Mouse (Mus musculus) forebrain, embryonic 13.5 days (tissue): ENCODE data around the gene Zfp423. TPM values are rescaled to one million over a fixed set of nuclear protein-coding genes. Genes with fewer than 3 reads are reported as not detected.
A peak's percentile ranks its signal among the peaks of the same experiment; 100 is the strongest.
"Not testable (repeated sequence)": the region's sequence is repeated elsewhere in the genome, so short reads cannot be mapped to it uniquely, and the experiment has no call there.

Source experiments
- ATAC-seq: fragments of 200-750 bp; cut with Nextera tagmentation; 2 replicates; pipeline ENCODE4 v1.8.0; 2017
- H3K27ac ChIP-seq: fragments of 300-500 bp; sonication (generic); 2 replicates; pipeline ENCODE4 v1.5.1; 2015; ENCODE audit warnings: inconsistent platforms, mild to moderate bottlenecking, moderate library complexity
- H3K27me3 ChIP-seq: fragments of 300-500 bp; sonication (generic); 2 replicates; pipeline ENCODE4 v1.6.1; 2015; ENCODE audit warnings: mild to moderate bottlenecking, inconsistent platforms
- H3K36me3 ChIP-seq: fragments of 300-500 bp; sonication (generic); 2 replicates; pipeline ENCODE4 v1.6.1; 2015; ENCODE audit warnings: mild to moderate bottlenecking, inconsistent platforms; ENCODE audit not compliant: poor library complexity, severe bottlenecking
- H3K4me1 ChIP-seq: fragments of 300-500 bp; sonication (generic); 2 replicates; pipeline ENCODE4 v1.6.1; 2015; ENCODE audit warnings: inconsistent platforms
- H3K4me2 ChIP-seq: fragments of 300-500 bp; sonication (generic); 2 replicates; pipeline ENCODE4 v1.6.1; 2015; ENCODE audit warnings: inconsistent platforms, mild to moderate bottlenecking, moderate library complexity
- H3K4me3 ChIP-seq: fragments of 300-500 bp; sonication (generic); 2 replicates; pipeline ENCODE4 v1.5.1; 2015; ENCODE audit warnings: mild to moderate bottlenecking, inconsistent platforms
- H3K9ac ChIP-seq: fragments of 300-500 bp; sonication (generic); 2 replicates; pipeline ENCODE4 v1.6.1; 2015; ENCODE audit warnings: mild to moderate bottlenecking, inconsistent platforms
- H3K9me3 ChIP-seq: fragments of 300-500 bp; sonication (generic); replicated peaks from 2 replicates; pipeline ENCODE4 v1.6.1; 2016; ENCODE audit warnings: inconsistent platforms
- WGBS: fragments of 180-500 bp; shearing (Covaris S2); methylation state at CpG from one replicate; pipeline ENCODE4 v1.1.7; 2015; 5-methylcytosine and 5-hydroxymethylcytosine counted together
- polyA plus RNA-seq: library from polyadenylated mRNA; unstranded; fragments of >200 nt; fragmentation: Nextera tagmentation; extraction: Ambion mirVana; gene quantifications from 2 replicates; pipeline ENCODE4 v1.2.1, GENCODE M21; 2015

The Zfp423 gene
- polyA plus RNA-seq, 1 experiment from 2014 or later, result 23.2 TPM

DNA sequence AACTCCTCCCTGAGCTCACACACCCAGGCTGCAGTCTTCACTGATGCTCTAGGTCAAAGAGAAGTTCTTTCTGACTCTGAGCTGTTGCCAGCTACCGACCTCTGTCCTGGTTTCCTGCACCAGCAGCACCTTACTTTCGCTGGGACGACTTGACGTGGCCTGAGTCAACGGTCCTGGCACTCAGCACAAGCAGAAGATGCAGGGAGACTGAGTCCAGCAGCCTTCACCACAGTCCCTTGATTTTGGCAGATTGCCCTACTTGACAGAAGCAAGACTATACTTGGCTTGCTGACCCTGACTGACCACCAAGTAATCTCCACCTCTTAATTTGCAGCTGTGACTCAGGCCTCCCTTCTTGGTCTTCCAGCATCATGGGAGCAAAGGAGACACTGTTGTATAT, 110.6 kb downstream of the Zfp423 start:
- Histone ChIP-seq H3K4me2 (no peak overlapping the region), H3K9me3 (no peaks in the 10 kb centered on the region), H3K36me3 (no peaks in the 10 kb centered on the region), H3K9ac (no peak overlapping the region), H3K4me1 (peaks cover 5% of the 10 kb centered on the region; the same call in 1 of the 2 replicates), H3K27ac (no peak overlapping the region), H3K4me3 (no peak overlapping the region), H3K27me3 (no peaks in the 10 kb centered on the region)
- ATAC-seq, result no peak
- WGBS, result 96% methylated on average over 5 of the region's 5 CpGs

DNA sequence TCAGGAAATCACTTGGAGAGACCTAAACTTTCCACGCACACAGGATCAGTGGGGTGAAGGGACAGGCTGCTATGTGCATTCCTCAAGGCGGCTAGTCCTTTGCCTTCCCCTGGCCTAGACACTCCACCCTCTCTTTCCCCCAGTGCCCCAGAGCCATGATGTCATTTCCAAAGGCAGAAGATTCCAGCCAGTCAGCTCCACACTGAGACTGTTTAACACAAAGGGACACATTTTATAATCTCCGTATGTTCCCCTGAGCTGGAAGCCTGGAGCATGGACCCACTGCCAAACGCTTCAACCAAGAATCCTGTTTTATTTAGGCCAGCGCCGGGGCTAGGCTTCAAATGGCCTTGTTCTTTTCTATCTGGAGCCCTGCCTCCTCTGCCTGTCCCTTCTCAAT, 111.6 kb downstream of the Zfp423 start:
- ATAC-seq, result no peak
- H3K4me2 ChIP-seq, result no peak overlapping the region
- no peak overlapping the region for H3K4me3 ChIP-seq
- no peaks in the 10 kb centered on the region for H3K36me3 ChIP-seq
- H3K4me1 ChIP-seq, result peaks cover 5% of the 10 kb centered on the region; the same call in 1 of the 2 replicates
- H3K27ac ChIP-seq, result peak overlapping the region; percentile 27
- WGBS, result 72% methylated on average over 6 of the region's 6 CpGs
- no peaks in the 10 kb centered on the region for H3K9me3 ChIP-seq
- H3K27me3 ChIP-seq, result no peaks in the 10 kb centered on the region
- H3K9ac ChIP-seq, result no peak overlapping the region

DNA sequence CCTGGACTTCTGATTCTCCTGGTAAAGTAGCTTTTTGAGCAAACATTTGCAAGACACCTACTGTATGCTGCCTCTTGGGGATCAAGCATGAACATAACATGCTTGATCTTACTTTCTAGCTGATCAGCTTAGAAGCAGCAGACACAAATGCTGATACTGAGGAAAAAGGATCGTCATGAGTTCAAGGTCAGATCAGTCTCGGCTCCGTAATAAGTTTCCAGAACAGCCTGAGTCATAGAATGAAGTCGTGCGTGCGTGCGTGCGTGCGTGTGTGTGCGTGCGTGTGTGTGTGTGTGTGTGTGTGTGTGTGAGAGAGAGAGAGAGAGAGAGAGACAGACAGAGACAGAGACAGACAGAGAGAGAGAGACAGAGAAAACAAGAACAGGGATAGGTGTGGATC, 117.3 kb downstream of the Zfp423 start:
- H3K9me3 ChIP-seq, H3K27me3 ChIP-seq, H3K9ac ChIP-seq, H3K4me2 ChIP-seq, H3K4me3 ChIP-seq, ATAC-seq, H3K36me3 ChIP-seq, H3K27ac ChIP-seq: not testable (repeated sequence)
- H3K4me1 ChIP-seq, result peaks cover 27% of the 10 kb centered on the region
- WGBS, result 77% methylated on average over 11 of the region's 11 CpGs

DNA sequence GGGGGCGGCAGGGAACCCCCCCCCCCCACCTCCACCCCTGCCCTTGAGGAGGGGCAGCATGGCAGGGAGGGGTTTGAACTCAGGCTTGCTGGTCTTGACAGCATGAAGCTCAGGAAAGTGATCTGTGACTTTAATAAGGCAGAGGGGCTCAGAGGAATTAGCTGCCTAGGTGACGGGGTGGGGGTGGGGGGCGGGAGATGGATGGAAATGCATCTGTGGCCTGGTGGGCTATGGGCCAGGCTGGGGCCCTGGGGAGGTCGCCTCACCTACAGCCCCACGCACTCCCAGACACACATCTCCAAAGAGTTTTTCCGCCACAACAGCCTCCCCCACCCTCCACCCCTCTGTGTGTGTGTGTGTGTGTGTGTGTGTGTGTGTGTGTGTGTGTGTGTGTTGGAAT, 122.1 kb downstream of the Zfp423 start:
- no peak for ATAC-seq
- H3K4me3 ChIP-seq, result peak overlapping the region; percentile 6; the same call in 1 of the 2 replicates
- no peaks in the 10 kb centered on the region for H3K27me3 ChIP-seq
- H3K9ac ChIP-seq, result peak overlapping the region; percentile 37
- H3K4me1 ChIP-seq, result peaks cover 71% of the 10 kb centered on the region
- peak overlapping the region; percentile 93 for H3K27ac ChIP-seq
- WGBS, result 14% methylated on average over 6 of the region's 6 CpGs
- no peaks in the 10 kb centered on the region for H3K36me3 ChIP-seq
- peak overlapping the region; percentile 50 for H3K4me2 ChIP-seq
- no peaks in the 10 kb centered on the region for H3K9me3 ChIP-seq

DNA sequence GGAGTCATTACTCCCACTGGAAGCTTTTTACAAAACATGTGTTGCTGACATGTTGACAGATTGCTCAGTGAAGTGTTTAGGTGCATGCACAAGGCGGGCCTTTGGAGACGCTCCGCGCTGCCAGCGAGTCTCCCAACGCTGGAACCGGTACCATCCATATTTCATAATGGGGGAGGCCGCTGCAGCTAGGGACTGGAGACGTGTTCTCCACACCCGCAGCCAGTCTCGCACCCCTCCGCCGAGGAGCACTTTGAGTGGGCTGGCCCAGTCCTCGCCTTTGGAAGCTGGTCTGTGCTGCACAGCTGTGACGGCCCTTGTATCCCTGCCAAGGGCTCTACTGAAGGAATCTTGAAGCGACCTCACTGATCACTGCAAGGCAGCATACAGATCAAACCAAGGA, 122.5 kb downstream of the Zfp423 start:
- peak; percentile 92 for ATAC-seq
- peak overlapping the region; percentile 50 for H3K4me2 ChIP-seq
- no peaks in the 10 kb centered on the region for H3K27me3 ChIP-seq
- H3K27ac ChIP-seq, result peak overlapping the region; percentile 93
- H3K4me3 ChIP-seq, result peak overlapping the region; percentile 6; the same call in 1 of the 2 replicates
- H3K4me1 ChIP-seq, result peaks cover 72% of the 10 kb centered on the region
- peak overlapping the region; percentile 37 for H3K9ac ChIP-seq
- no peaks in the 10 kb centered on the region for H3K9me3 ChIP-seq
- H3K36me3 ChIP-seq, result no peaks in the 10 kb centered on the region
- WGBS, result under 1% methylated on average over 16 of the region's 16 CpGs

DNA sequence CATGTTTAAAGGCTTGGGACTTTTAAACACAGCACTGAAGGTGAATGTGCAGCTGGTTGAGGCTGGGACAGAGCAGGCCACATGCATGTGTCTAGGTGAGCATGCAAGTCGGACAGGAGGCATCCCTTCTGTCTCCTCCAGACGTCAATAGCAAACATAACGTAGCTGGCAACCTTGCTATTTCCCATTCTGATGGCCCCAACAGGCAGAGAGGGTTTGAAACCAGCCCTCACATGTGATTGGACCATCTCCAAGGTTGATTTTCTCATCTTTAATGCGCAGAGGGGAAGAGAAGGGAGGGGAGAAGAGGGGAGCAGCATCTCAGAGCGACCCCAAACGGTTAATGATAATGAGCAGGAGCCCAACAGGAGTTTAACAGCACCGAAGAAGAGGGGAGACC, 123.5 kb downstream of the Zfp423 start:
- Histone ChIP-seq H3K4me2 (peak overlapping the region; percentile 50), H3K27ac (peak overlapping the region; percentile 93), H3K9me3 (no peaks in the 10 kb centered on the region), H3K4me1 (peaks cover 77% of the 10 kb centered on the region), H3K4me3 (no peak overlapping the region), H3K9ac (no peak overlapping the region; the same call in 1 of the 2 replicates), H3K36me3 (no peaks in the 10 kb centered on the region), H3K27me3 (no peaks in the 10 kb centered on the region)
- no peak for ATAC-seq
- 1% methylated on average over 7 of the region's 7 CpGs for WGBS

DNA sequence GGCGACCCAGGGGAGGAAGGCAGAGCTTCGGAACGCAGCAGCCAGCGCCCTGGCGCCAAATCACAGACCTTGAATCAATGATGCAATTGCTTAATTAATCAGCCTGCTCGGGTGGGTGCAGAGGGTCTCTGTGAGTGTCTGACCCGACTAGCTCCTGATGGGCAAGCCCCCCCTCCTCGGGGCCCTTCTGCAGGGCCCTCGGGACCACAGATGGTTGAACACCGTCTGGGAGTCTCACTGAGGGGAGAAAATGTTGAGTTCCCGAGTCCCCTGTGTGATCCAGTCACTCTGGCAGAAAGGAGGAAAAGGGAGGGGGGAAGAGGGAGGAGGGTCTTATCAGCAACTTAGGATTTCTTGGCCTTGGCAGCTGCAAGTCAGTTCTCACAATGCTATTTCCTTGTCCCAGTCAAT, 124.0 kb downstream of the Zfp423 start:
- peak overlapping the region; percentile 55 for H3K9ac ChIP-seq

DNA sequence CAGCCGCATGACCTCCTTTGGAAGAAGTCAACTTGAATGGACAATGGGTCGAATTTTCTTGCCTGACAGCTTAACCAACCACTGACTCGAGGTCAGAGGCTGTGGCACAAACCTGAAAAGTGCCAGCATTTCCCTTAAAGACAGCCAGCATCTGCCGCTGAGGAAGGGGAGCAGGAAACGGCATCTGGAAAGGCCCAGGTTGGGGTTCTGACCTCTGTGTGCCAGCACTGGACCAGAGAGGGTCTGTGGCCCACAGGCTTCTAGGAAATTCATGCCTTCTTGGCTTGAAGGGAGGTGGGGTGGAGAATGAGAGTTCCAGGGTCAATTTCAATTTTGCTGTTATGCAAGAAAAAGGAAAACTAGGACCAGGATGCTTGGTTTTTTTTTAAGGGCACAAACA, 124.7 kb downstream of the Zfp423 start:
- peak overlapping the region; percentile 50; the same call in 1 of the 2 replicates for H3K4me2 ChIP-seq
- no peaks in the 10 kb centered on the region for H3K27me3 ChIP-seq
- peaks cover 86% of the 10 kb centered on the region for H3K4me1 ChIP-seq
- 11% methylated on average over 5 of the region's 5 CpGs for WGBS
- no peak overlapping the region for H3K4me3 ChIP-seq
- H3K36me3 ChIP-seq, result no peaks in the 10 kb centered on the region
- ATAC-seq, result no peak
- H3K9me3 ChIP-seq, result no peaks in the 10 kb centered on the region
- no peak overlapping the region for H3K9ac ChIP-seq
- H3K27ac ChIP-seq, result peak overlapping the region; percentile 93

More for the DNA sequence above, 124.0 kb downstream of the Zfp423 start:
- 1% methylated on average over 11 of the region's 11 CpGs for WGBS
- no peaks in the 10 kb centered on the region for H3K36me3 ChIP-seq
- peak overlapping the region; percentile 93 for H3K27ac ChIP-seq
- H3K4me3 ChIP-seq, result 0 out of 2 replicates have a peak overlapping the region, but pooled peaks have one; percentile 2
- ATAC-seq, result peak; percentile 30
- H3K27me3 ChIP-seq, result no peaks in the 10 kb centered on the region
- H3K9me3 ChIP-seq, result no peaks in the 10 kb centered on the region
- H3K4me2 ChIP-seq, result peak overlapping the region; percentile 50
- H3K4me1 ChIP-seq, result peaks cover 82% of the 10 kb centered on the region

DNA sequence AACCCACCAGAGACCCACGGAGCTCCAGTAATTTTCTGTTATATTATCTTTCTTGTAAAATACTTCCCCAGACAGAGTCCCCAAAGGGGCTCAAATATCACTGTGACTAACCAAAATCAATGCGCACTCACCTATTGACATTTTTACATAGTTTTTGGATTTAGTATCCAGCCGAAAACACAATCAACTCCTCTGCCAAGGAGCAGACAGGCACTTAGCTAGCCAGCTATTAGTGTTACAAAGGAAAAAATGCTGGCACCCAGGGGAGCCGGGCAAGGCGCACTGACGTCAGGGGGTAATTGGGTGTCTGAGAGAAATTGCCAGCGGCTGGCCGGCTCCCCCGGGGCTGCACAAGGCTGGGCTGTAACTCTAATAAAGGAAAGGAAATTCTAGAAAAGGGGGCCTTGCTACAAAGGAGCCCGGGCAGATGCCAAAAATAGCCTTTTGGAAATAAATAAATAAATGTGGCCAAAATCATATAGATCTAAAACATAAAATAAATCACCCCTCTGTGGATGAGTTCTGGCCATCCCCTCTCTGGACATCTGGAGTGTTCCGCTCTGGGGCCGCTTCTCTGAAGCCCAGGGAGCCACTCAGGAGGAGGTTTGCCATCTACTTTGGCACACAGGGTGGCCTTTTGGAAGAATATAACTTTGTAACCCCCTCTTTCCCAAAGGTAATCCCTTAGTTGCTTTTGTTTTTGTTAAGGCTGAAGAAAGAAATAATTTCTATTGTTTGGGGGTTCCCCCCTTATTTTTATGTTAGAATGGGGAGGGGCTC, 125.4 kb downstream of the Zfp423 start:
- Histone ChIP-seq H3K4me2 (peak overlapping the region; percentile 24), H3K27me3 (no peaks in the 10 kb centered on the region), H3K9ac (peak overlapping the region; percentile 37; the same call in 1 of the 2 replicates), H3K36me3 (no peaks in the 10 kb centered on the region), H3K9me3 (no peaks in the 10 kb centered on the region), H3K4me1 (peaks cover 86% of the 10 kb centered on the region), H3K27ac (peak overlapping the region; percentile 93), H3K4me3 (no peak overlapping the region)
- WGBS, result 10% methylated on average over 12 of the region's 12 CpGs
- ATAC-seq, result no peak

DNA sequence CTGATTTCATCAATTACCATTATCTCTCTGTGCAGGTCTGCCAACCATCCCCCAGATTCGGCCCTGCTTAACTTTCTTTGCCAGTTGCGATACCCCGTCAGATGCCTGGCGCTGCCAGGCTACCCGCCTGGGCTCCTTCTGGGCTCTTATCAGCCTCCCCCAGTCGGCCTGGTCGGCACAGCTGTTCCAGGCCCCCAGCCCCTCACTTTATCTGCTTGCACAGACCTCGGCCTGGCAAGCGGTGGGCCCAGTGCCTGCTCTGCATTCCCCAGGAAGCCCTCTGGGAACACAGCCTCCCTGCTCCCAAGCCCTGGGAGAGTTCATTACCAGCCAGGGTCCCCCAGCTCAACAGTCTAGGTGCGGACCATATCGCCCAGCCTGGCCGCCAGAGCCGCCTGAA, 126.1 kb downstream of the Zfp423 start:
- no peaks in the 10 kb centered on the region for H3K9me3 ChIP-seq
- H3K36me3 ChIP-seq, result no peaks in the 10 kb centered on the region
- no peak overlapping the region for H3K4me3 ChIP-seq
- WGBS, result 19% methylated on average over 13 of the region's 13 CpGs
- peak overlapping the region; percentile 93 for H3K27ac ChIP-seq
- H3K4me2 ChIP-seq, result peak overlapping the region; percentile 24
- no peak for ATAC-seq
- peak overlapping the region; percentile 37; the same call in 1 of the 2 replicates for H3K9ac ChIP-seq
- no peaks in the 10 kb centered on the region for H3K27me3 ChIP-seq
- H3K4me1 ChIP-seq, result peaks cover 83% of the 10 kb centered on the region

DNA sequence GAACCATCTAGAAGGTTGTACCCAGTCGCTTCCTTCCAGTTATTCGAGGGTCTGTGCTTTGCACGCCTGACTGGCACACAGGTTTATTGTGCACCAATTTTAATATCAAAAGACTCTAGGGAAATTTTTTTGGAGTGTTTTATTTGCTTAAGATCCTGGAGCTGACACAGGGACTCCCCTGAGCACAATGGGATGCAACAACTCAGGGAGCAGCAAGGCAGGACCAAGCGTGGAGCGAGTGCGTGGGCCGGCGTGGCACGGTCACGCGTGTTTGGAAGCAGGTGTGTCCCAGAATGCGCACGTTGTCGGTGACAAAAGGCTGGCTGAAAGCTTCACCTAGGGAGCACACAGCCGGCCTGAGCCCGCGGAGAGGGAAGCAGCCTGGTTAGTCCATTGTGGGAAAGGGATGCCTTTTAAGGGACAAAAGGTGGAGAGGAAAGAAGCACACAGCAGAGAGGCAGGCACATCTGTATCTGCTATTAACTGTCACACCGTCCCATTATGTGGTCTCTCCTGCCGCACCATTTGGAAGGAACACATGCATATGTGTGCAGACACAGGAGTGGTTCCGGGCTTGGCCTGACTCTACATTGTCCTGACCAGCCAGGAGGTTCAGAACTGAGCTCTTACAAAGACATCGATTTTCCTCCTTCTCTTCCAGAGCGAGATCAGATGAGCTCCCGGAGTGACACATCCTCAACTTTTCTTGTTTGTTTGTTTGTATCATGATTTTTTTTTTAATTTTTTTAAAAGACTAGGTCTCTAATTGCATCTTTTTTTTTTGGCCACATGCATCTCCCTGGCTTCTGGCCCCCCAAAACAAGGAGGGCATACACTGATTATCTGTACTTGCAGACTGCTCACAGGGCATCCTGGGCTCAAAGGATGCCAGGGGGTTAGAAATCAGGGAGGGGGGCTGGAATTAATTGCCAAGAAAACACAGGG, 126.7 kb downstream of the Zfp423 start:
- Histone ChIP-seq H3K4me3 (no peak overlapping the region), H3K36me3 (no peaks in the 10 kb centered on the region), H3K4me1 (peaks cover 76% of the 10 kb centered on the region), H3K27me3 (no peaks in the 10 kb centered on the region), H3K4me2 (peak overlapping the region; percentile 24; the same call in 1 of the 2 replicates), H3K9me3 (no peaks in the 10 kb centered on the region), H3K27ac (peak overlapping the region; percentile 93), H3K9ac (peak overlapping the region; percentile 37; the same call in 1 of the 2 replicates)
- ATAC-seq, result no peak
- WGBS, result 14% methylated on average over 23 of the region's 23 CpGs

DNA sequence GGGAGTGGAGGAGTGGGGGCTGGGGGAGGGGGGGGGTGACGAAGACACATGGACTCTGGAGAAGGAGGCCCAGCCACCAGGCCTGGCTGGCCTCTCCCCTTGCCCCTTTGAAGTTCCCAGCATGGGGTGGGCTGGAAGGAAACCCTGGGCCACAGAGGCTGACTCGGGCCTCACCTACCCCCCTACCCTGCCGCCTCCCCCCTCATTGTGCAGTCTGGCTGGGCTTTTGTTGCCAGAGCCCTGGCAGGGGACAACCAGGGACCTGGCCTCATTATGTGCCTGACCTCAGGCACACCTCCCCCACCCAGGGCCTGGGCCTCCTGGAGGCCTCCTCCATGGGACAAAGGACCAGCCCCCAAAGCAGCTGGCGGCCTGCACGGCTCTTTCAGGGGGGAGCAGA, 127.8 kb downstream of the Zfp423 start:
- Histone ChIP-seq H3K27ac (peak overlapping the region; percentile 83), H3K36me3 (no peaks in the 10 kb centered on the region), H3K4me1 (peaks cover 65% of the 10 kb centered on the region), H3K4me2 (0 out of 2 replicates have a peak overlapping the region, but pooled peaks have one; percentile 15), H3K27me3 (no peaks in the 10 kb centered on the region), H3K4me3 (no peak overlapping the region), H3K9me3 (no peaks in the 10 kb centered on the region), H3K9ac (peak overlapping the region; percentile 55)
- 4% methylated on average over 5 of the region's 5 CpGs for WGBS
- peak; percentile 9; the same call in 1 of the 2 replicates for ATAC-seq
